Mouse (Mus musculus) gastrocnemius, postnatal 36 days (tissue): Measurements from ENCODE around the gene Ankrd6. TPM values are rescaled to one million over a fixed set of nuclear protein-coding genes. Genes with fewer than 3 reads are reported as not detected.
A peak's percentile ranks its signal among the peaks of the same experiment; 100 is the strongest.

Source experiments
- DNase-seq, 2 experiments: peaks; one replicate each; pipeline ENCODE4 v3.0.0; 2022
- intact Hi-C: fragments of 180-260 bp; cut with DNase I; formaldehyde crosslinking; loops from one replicate; pipeline ENCODE4 v1.15.1; 2025
- total RNA-seq, 2 experiments: library from RNA; stranded (reverse); gene quantifications; 2 replicates each; pipeline ENCODE4 v1.2.3; 2021

The Ankrd6 gene
- total RNA-seq, 2 experiments from 2014 or later: 3.3 to 4.1 TPM

GRCm38 (mm10) chr4:32907631-32908030, 43.0 kb downstream of the Ankrd6 start:
- intact Hi-C loops: no loop called here
- DNase-seq: no peak

GRCm38 (mm10) chr4:32906627-32907026, 44.0 kb downstream of the Ankrd6 start:
- DNase-seq: peak; percentile 31 to 36
- intact Hi-C loops: no loop called here

- intact Hi-C loops: no loop called here
- DNase-seq: no peak
Observed at GRCm38 (mm10) chr4:32905913-32906312, 44.7 kb downstream of the Ankrd6 start.

DNA sequence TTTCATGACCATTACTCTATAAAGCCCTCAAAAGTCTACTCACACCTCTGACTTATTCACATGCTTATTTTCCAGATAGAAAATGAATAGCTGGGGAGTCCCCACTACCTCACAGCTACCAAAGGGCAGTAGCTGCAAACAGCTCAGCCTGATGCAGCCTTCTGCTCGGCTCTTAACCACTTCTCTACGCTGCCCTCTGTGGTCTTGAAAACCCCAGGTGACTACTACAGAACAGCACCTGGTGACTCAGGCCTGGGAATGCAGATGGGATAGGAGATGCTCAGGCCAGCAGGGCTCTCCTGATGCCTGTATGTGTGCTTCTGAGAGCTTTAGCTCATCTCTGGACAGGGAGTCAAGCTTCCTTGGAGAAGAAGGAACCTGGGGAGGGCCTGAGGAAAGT, 45.3 kb downstream of the Ankrd6 start:
- intact Hi-C loops: no loop called here
- no peak for DNase-seq

- intact Hi-C loops: no loop called here
- DNase-seq: no peak
Observed at GRCm38 (mm10) chr4:32903826-32904225, 46.8 kb downstream of the Ankrd6 start.

GRCm38 (mm10) chr4:32899051-32899450, 51.6 kb downstream of the Ankrd6 start:
- no peak for DNase-seq
- intact Hi-C loops: no loop called here

- intact Hi-C loops: no loop called here
- no peak for DNase-seq
Observed at GRCm38 (mm10) chr4:32891341-32891740, 59.3 kb downstream of the Ankrd6 start.

GRCm38 (mm10) chr4:32890735-32891098, 59.9 kb downstream of the Ankrd6 start:
- intact Hi-C loops: no loop called here

DNA sequence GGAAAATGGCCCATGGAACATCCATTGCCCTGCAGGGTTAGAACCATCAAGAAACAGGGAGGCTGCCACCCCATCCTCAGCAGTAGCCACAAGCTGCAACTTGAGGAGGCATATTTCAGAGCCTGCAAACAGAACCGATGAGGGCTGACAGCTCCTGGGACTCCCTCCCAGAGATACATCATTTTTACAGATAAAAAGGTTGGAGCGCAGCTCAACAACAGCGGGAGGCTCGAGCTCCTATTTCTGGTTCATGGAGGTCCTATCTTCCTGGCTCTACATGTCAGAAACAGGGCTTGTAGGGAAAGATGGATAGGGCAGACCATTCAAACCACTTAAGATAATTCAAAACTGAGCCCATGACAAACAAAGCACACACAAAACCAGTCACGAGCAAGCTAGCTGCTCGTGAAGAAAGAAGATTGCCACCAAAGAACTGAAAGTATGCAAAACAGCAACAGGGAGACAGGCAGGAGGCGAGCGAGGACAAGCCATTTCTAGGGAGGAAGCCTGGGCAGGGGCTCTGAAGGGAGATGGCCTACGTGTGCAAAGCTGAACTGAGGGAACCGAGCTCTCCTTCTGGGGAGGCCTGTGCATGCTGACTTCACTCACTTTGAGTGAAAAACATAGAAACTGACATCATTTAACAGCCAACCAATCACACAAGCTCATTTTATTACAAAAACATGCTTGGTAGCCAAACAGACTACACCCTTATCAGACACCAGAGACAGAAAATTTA, 60.5 kb downstream of the Ankrd6 start:
- intact Hi-C loops: no loop called here
- DNase-seq: no peak

More at GRCm38 (mm10) chr4:32890735-32891098, 59.9 kb downstream of the Ankrd6 start:
- DNase-seq: no peak

DNA sequence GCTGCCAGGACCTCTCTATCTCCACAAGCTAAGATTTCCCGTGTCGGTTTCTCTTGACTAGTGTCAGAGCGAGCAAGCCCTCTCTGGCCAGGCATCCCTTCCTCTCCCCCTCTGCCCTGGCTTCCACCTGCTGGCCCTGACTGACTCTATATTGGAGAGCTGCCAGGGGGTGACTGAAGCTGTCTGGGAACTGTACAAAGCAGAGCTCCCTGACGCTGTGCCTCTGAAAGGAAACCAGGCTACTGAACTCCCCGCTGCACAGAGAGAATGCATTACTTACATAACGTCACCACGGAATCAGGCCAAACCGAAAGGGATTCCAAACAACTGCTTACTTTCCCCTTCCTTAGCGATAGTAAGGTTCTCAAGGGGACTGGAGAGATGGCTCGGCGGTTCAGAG, 61.4 kb downstream of the Ankrd6 start:
- intact Hi-C loops: no loop called here
- peak; percentile 21 to 33 for DNase-seq

GRCm38 (mm10) chr4:32886479-32886878, 64.2 kb downstream of the Ankrd6 start:
- DNase-seq: no peak
- intact Hi-C loops: no loop called here

- DNase-seq: no peak
- intact Hi-C loops: no loop called here
Observed at GRCm38 (mm10) chr4:32884599-32884998, 66.0 kb downstream of the Ankrd6 start.

DNA sequence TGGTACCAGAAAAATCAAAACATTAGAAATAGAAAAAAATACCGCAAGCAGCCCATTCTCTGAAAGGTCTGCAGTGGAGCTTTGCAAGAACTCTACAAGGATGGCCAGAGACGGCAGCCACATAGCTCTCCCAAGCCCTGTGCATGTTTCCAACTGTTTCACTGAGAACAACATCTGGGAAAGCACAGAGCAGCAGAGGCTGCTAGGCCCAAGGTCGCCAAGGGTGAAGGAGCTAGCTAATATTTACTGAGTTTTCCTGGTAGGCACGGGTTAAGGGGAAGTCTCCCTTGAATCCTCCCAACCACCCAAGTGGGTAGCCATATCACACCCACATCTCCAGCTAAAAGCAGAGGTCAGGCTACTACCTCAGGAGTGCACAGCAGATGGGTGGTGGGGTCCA, 69.6 kb downstream of the Ankrd6 start:
- intact Hi-C loops: no loop called here
- no peak for DNase-seq

- no peak for DNase-seq
- intact Hi-C loops: no loop called here
Observed at GRCm38 (mm10) chr4:32874669-32875068, 76.0 kb downstream of the Ankrd6 start.

GRCm38 (mm10) chr4:32872189-32872749, 78.4 kb downstream of the Ankrd6 start:
- intact Hi-C loops: no loop called here
- DNase-seq: no peak

DNA sequence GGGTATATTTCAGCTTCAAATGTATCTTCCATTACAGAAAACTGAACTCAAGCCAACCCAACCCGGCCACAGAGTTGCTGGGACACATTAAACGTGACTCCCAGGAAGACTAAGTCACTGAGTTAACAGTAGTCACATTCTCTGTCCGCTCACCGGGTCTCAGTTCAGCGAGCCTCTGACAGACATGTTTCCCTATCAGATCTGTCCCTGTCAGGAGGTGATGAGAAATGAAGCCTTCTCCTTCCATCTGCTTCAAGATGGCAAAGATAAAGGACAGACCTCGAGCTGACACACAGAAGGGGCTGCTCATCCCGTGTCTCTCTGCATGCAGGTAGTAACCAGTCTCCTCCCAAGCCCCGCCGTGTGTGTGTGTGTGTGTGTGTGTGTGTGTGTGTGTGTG, 81.3 kb downstream of the Ankrd6 start:
- intact Hi-C loops: no loop called here
- no peak for DNase-seq

DNA sequence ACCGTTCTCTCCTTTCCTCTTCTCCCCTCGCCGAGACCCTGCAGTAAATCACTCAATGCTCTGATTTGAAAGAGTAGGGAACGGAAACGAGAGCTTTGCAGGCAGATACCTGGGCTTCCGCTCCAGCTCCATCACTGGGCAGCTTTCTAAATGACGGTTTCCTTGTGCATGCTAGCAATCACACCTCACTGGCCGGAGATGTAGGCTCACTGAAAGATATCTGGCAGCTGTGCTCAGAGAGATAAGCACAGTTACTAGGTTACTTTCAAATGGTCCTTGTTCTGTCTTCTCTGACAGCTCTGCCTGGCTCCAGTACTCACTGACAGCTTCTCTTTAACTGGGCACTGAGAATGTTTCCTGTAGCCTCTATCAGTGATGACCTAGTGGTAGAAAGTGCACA, 81.8 kb downstream of the Ankrd6 start:
- no peak for DNase-seq
- intact Hi-C loops: no loop called here

GRCm38 (mm10) chr4:32868437-32868836, 82.2 kb downstream of the Ankrd6 start:
- intact Hi-C loops: no loop called here
- DNase-seq: no peak

DNA sequence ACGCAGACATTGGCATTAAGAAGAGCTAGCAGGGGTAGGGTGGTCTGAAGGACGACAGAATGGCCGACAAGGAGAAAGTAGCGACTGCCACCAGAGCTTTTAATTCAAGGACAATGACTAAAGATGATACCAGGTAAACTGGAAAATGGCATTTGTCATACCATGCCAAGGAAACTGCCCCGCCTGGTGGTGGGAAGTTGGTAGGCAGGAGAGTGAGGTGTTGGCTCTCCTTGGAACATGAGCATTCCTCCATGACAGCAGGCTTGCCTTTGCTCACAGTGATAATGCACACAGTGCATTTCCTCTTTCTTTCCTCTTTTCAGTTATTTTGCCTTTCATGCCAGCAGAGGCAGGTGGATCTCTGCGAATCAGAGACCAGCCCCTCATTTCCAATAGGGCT, 83.2 kb downstream of the Ankrd6 start:
- intact Hi-C loops: no loop called here
- DNase-seq: no peak

GRCm38 (mm10) chr4:32864867-32865242, 85.8 kb downstream of the Ankrd6 start:
- intact Hi-C loops: no loop called here
- no peak for DNase-seq

GRCm38 (mm10) chr4:32864131-32864866, 86.3 kb downstream of the Ankrd6 start:
- intact Hi-C loops: no loop called here
- no peak for DNase-seq
